In genomic region chr11:83191134-83191893, GRCm38 (mm10) we compare ENCODE assay signal across 8 mouse cellular contexts. TPM values are rescaled to one million over a fixed set of nuclear protein-coding genes. Genes with fewer than 3 reads are reported as not detected.
A peak's percentile ranks its signal among the peaks of the same experiment; 100 is the strongest.
DNase-seq lines count a peak whose midpoint lies in the region; ATAC-seq and TF ChIP-seq lines count a peak whose summit lies in the region.

TSS of gene Slfn3 (plus strand) at chr11:83191330.

- no peaks in the 10 kb centered on the region for H3K27me3 ChIP-seq in liver, postnatal 0 days (ENCODE audit: insufficient read depth, low read length)

- H3K27ac ChIP-seq in liver, postnatal 0 days (ENCODE audit: low read depth) = peak within 1 kb of the TSS; percentile 72; the same call in 1 of the 2 replicates

- DNase-seq in ovary, postnatal 14 days (ENCODE audit: low spot score) = peak; percentile 1
- no peak for DNase-seq in ovary, adult 18-20 months (ENCODE audit: low spot score)
- DNase-seq in heart, postnatal 4 days = peak; percentile 49
- DNase-seq in liver, postnatal 0 days = peak; percentile 63
- DNase-seq in spleen, postnatal 14 days (ENCODE audit: low spot score in 2 of 2) = peak; percentile 29 to 47
- no peak for DNase-seq in layer of hippocampus, postnatal 36 days
- DNase-seq in urinary bladder, postnatal 4 days (ENCODE audit: low spot score in 2 of 2) = no peak

- TF ChIP-seq EP300 in liver, postnatal 0 days (IDR thresholded peaks at IDR 0.05; ENCODE audit: low read depth) = no peak

- 27% methylated on average over 12 of the region's 12 CpGs for WGBS in liver, postnatal 0 days (ENCODE audit: insufficient replicate concordance)

- H3K4me2 ChIP-seq in liver, postnatal 0 days (ENCODE audit: low read depth, low read length) = peak within 1 kb of the TSS; percentile 84

- TF ChIP-seq CTCF in liver, postnatal 0 days (IDR thresholded peaks at IDR 0.05; ENCODE audit: low read depth) = no peak

- no peaks in the 10 kb centered on the region for H3K9me3 ChIP-seq in liver, postnatal 0 days (ENCODE audit: low read length)

- H3K9ac ChIP-seq in liver, postnatal 0 days (replicated peaks) = peak within 1 kb of the TSS; percentile 69

- peaks cover 9% of the 10 kb centered on the region; the same call in 1 of the 2 replicates for H3K4me1 ChIP-seq in liver, postnatal 0 days (ENCODE audit: insufficient read depth)

- H3K36me3 ChIP-seq in liver, postnatal 0 days (replicated peaks; ENCODE audit: insufficient read depth, low read length) = no peaks in the 10 kb centered on the region

- ATAC-seq in common myeloid progenitor, adult 5-6 weeks (replicated peaks; ENCODE audit: low read depth, poor library complexity, severe bottlenecking) = peak; percentile 89
- ATAC-seq in liver, postnatal 0 days = peak; percentile 50

- peak within 1 kb of the TSS; percentile 47 for H3K4me3 ChIP-seq in liver, postnatal 0 days (ENCODE audit: low read depth, low read length)

RNA-seq across cellular contexts. Expression of gene Slfn3, which starts in this region (rescaled TPM):
- total RNA-seq in common myeloid progenitor, adult 5-6 weeks (2017) = 34.7 and 39.6 TPM in 2 replicates
- 1 to 10 TPM; 3.4 to 5.2 TPM for total RNA-seq in heart, postnatal 4 days (2021)
- polyA plus RNA-seq in liver, postnatal 0 days (2015; fragmentation: Nextera tagmentation; extraction: Ambion mirVana) = 0.77 and 1.1 TPM in 2 replicates
- under 1 TPM; 0.38 to 0.45 TPM for total RNA-seq in layer of hippocampus, postnatal 36 days (2021)

Comparison
In these comparisons a context has a peak if more than half of its experiments do, and no peak if none do; other contexts are left out.
1. DNase-seq: peak in ovary, postnatal 14 days (single experiment), heart, postnatal 4 days (single experiment), liver, postnatal 0 days (single experiment) and spleen, postnatal 14 days (2 of 2); none in ovary, adult 18-20 months (single experiment), layer of hippocampus, postnatal 36 days (0 of 2) and urinary bladder, postnatal 4 days (0 of 2).